Mouse (Mus musculus) stomach, postnatal 0 days (tissue): ENCODE results near the gene Tfb2m. TPM values are rescaled to one million over a fixed set of nuclear protein-coding genes. Genes with fewer than 3 reads are reported as not detected.

Experiments
- ATAC-seq: fragments of 200-750 bp; cut with Nextera tagmentation; 2 replicates; pipeline ENCODE4 v1.8.0; 2017; ENCODE audit not compliant: low FRiP score, low TSS enrichment
- DNase-seq: peaks from one replicate; pipeline ENCODE4 v3.0.0-alpha.2; 2016; ENCODE audit warnings: low spot score
- H3K27ac ChIP-seq: fragments of 300-500 bp; sonication (generic); replicated peaks from 2 replicates; pipeline ENCODE4 v1.5.1; 2014; ENCODE audit warnings: mild to moderate bottlenecking, control low read depth
- H3K27me3 ChIP-seq: fragments of 300-500 bp; sonication (generic); 2 replicates; pipeline ENCODE4 v1.6.1; 2014; ENCODE audit warnings: low read length; ENCODE audit not compliant: control insufficient read depth, insufficient read depth
- H3K36me3 ChIP-seq: fragments of 300-500 bp; sonication (generic); 2 replicates; pipeline ENCODE4 v1.6.1; 2014; ENCODE audit warnings: low read length, mixed read lengths; ENCODE audit not compliant: control insufficient read depth, insufficient read depth
- H3K4me1 ChIP-seq: fragments of 300-500 bp; sonication (generic); replicated peaks from 2 replicates; pipeline ENCODE4 v1.6.1; 2014; ENCODE audit warnings: antibody characterized with exemption; ENCODE audit not compliant: control insufficient read depth, insufficient read depth
- H3K4me2 ChIP-seq: fragments of 300-500 bp; sonication (generic); replicated peaks from 2 replicates; pipeline ENCODE4 v1.6.1; 2014; ENCODE audit warnings: low read depth, mild to moderate bottlenecking, control low read depth, moderate library complexity
- H3K4me3 ChIP-seq: fragments of 300-500 bp; sonication (generic); 2 replicates; pipeline ENCODE4 v1.5.1; 2014; ENCODE audit warnings: low read depth, low read length, control low read depth
- H3K9ac ChIP-seq: fragments of 300-500 bp; sonication (generic); 2 replicates; pipeline ENCODE4 v1.6.1; 2014; ENCODE audit warnings: mild to moderate bottlenecking, low read length, control low read depth, mixed read lengths
- H3K9me3 ChIP-seq: fragments of 300-500 bp; sonication (generic); 2 replicates; pipeline ENCODE4 v1.6.1; 2016; ENCODE audit warnings: low read length; ENCODE audit not compliant: control insufficient read depth
- CTCF ChIP-seq: IDR thresholded peaks from 2 replicates; pipeline ENCODE4 v1.5.1; 2016; ENCODE audit warnings: antibody characterized with exemption, low read depth, mild to moderate bottlenecking, moderate library complexity
- EP300 ChIP-seq: optimal IDR thresholded peaks from 2 replicates; pipeline ENCODE3; 2016; ENCODE audit warnings: antibody characterized with exemption
- WGBS: fragments of 180-500 bp; shearing (Covaris S2); extraction: QIAGEN DNeasy Blood & Tissue Kit; methylation state at CpG from one replicate; pipeline ENCODE4 v1.1.7; 2014; 5-methylcytosine and 5-hydroxymethylcytosine counted together
- polyA plus RNA-seq: library from polyadenylated mRNA; unstranded; fragments of >200 nt; fragmentation: Nextera tagmentation; extraction: Ambion mirVana; gene quantifications from 2 replicates; pipeline ENCODE4 v1.2.1, GENCODE M21; 2015

Gene Tfb2m
- polyA plus RNA-seq, 1 experiment from 2014 or later: 28.7 TPM

DNA sequence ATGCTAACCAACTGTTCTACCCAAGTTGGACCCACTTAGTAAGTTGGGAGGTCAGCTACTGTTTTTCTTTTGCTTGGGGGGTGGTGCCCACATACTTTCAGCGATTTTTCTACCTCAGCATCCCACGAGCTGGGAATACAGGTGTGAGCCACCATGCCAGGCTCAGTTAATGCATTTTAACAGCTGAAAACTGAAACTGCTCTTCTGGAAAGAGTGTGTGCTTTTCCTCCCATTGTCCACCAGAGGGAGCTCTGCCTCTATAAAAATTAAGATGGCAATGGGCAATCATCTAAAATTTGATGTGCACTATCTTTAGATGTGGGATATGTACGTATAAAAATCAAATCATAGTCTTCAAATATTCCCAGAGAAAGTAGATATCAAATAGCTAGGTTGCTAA, 43.5 kb downstream of the Tfb2m start:
- no peaks in the 10 kb centered on the region for H3K9me3 ChIP-seq
- H3K27ac ChIP-seq: no peak overlapping the region
- no peaks in the 10 kb centered on the region for H3K36me3 ChIP-seq
- TF ChIP-seq EP300 (no peak), CTCF (peak; percentile 88)
- no peak overlapping the region for H3K9ac ChIP-seq
- no peak overlapping the region for H3K4me2 ChIP-seq
- WGBS: 13% methylated on average over 3 of the region's 3 CpGs
- no peaks in the 10 kb centered on the region for H3K27me3 ChIP-seq
- ATAC-seq: no peak
- no peaks in the 10 kb centered on the region for H3K4me1 ChIP-seq
- DNase-seq: no peak
- H3K4me3 ChIP-seq: no peak overlapping the region

DNA sequence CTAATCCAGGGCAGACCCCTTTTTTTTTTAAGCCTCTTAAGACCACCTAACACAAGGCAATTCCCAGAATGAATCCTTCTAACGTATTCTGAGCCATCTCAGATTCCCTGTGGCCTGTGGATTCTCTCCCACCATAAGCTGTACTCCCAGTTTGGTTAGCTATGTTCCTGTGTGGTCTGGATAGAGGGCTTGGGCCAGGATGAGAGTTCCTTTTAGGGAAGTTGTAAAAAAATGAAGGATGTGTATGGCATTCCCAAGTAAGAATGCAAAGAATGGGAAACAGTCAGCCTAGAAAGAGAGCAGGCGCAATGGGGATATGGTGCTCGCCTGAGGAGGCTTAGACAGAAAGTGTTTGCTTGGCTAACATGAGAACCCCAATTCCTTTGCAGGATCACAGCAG, 46.8 kb downstream of the Tfb2m start:
- WGBS: 47% methylated on average over 3 of the region's 3 CpGs
- Histone ChIP-seq H3K4me2 (no peak overlapping the region), H3K9me3 (no peaks in the 10 kb centered on the region), H3K27ac (peak overlapping the region; percentile 63), H3K9ac (no peak overlapping the region), H3K4me3 (no peak overlapping the region), H3K4me1 (no peaks in the 10 kb centered on the region), H3K27me3 (no peaks in the 10 kb centered on the region), H3K36me3 (no peaks in the 10 kb centered on the region)
- ATAC-seq (peak; percentile 57; the same call in 1 of the 2 replicates), DNase-seq (no peak)
- TF ChIP-seq CTCF (no peak), EP300 (no peak)

- H3K9me3 ChIP-seq: no peaks in the 10 kb centered on the region
- DNase-seq (no peak), ATAC-seq (no peak)
- no peak overlapping the region for H3K4me3 ChIP-seq
- no peak overlapping the region for H3K27ac ChIP-seq
- WGBS: 70% methylated on average over 5 of the region's 5 CpGs
- H3K4me1 ChIP-seq: no peaks in the 10 kb centered on the region
- H3K27me3 ChIP-seq: no peaks in the 10 kb centered on the region
- TF ChIP-seq CTCF (no peak), EP300 (no peak)
- no peak overlapping the region for H3K9ac ChIP-seq
- no peak overlapping the region for H3K4me2 ChIP-seq
- H3K36me3 ChIP-seq: no peaks in the 10 kb centered on the region
Measured at GRCm38 (mm10) chr1:179492908-179493307, 53.2 kb downstream of the Tfb2m start.

- Histone ChIP-seq H3K4me1 (no peaks in the 10 kb centered on the region), H3K9me3 (no peaks in the 10 kb centered on the region), H3K4me2 (no peak overlapping the region), H3K27ac (no peak overlapping the region), H3K9ac (no peak overlapping the region), H3K27me3 (no peaks in the 10 kb centered on the region), H3K4me3 (no peak overlapping the region), H3K36me3 (no peaks in the 10 kb centered on the region)
- DNase-seq (no peak), ATAC-seq (no peak)
- 92% methylated on average over 5 of the region's 5 CpGs for WGBS
- no peak for TF ChIP-seq CTCF
- TF ChIP-seq EP300: no peak
Measured at GRCm38 (mm10) chr1:179488520-179488919, 57.5 kb downstream of the Tfb2m start.

GRCm38 (mm10) chr1:179487990-179488389, 58.1 kb downstream of the Tfb2m start:
- Histone ChIP-seq H3K9ac (no peak overlapping the region), H3K36me3 (no peaks in the 10 kb centered on the region), H3K4me1 (no peaks in the 10 kb centered on the region), H3K4me3 (no peak overlapping the region), H3K27me3 (no peaks in the 10 kb centered on the region), H3K4me2 (no peak overlapping the region), H3K9me3 (no peaks in the 10 kb centered on the region), H3K27ac (no peak overlapping the region)
- no peak for TF ChIP-seq EP300
- TF ChIP-seq CTCF: no peak
- DNase-seq (no peak), ATAC-seq (no peak)
- WGBS: 50% methylated on average over 5 of the region's 5 CpGs

GRCm38 (mm10) chr1:179487238-179487637, 58.8 kb downstream of the Tfb2m start:
- Histone ChIP-seq H3K4me2 (no peak overlapping the region), H3K9me3 (no peaks in the 10 kb centered on the region), H3K4me3 (no peak overlapping the region), H3K36me3 (no peaks in the 10 kb centered on the region), H3K9ac (no peak overlapping the region), H3K4me1 (no peaks in the 10 kb centered on the region), H3K27ac (no peak overlapping the region), H3K27me3 (no peaks in the 10 kb centered on the region)
- no peak for DNase-seq
- 78% methylated on average over 2 of the region's 2 CpGs for WGBS
- TF ChIP-seq EP300: no peak
- TF ChIP-seq CTCF: no peak
- no peak for ATAC-seq
